In the genomic region with DNA sequence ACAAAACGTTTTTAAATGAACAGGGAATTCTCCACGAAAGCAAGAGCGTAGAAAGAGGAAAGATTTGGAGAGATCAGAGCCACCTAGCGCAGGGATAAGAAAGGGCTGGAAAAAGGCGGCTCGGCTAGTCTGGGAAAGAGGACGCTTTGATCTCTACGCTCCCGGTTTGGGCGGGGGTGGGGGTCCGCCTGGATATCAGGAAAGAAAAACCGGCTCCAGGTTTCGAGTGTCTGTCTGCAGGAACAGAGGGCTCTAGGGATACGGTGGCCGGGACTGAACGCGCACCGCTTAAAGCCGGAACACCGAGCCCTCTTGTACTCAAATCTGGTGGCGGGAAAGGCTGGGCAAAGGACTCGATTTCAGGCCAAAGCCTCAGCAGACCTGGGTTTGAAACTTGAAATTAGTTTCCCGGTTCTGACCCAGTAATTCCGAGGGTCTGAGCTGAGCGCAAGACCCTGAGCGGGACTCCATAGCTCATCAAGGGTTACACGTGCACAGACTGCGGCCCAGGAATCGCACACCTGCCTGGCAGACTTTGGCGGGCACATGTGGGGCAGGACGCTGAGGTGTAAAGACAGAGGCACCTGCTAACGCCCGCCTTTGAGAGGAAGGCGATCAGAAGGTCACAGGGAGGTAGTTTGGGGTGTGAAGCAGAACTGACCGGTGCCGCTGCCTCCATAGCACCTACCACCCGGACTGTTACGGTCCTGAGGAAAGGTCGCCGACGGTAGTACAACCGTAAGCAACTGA, we compare ENCODE assay signal across 8 mouse cellular contexts. TPM values are rescaled to one million over a fixed set of nuclear protein-coding genes. Genes with fewer than 3 reads are reported as not detected.
DNase-seq lines count a peak whose midpoint lies in the region; ATAC-seq lines count a peak whose summit lies in the region.

No protein-coding gene starts in this region.

- H3K9me3 ChIP-seq in forebrain, embryonic 11.5 days (ENCODE audit: control insufficient read depth, low read length): no peaks in the 10 kb centered on the region
- no peaks in the 10 kb centered on the region for H3K9me3 ChIP-seq in intestine, embryonic 14.5 days (ENCODE audit: control insufficient read depth, low read length)
- no peaks in the 10 kb centered on the region for H3K9me3 ChIP-seq in liver, embryonic 16.5 days (replicated peaks; ENCODE audit: control insufficient read depth, low read length)
- H3K9me3 ChIP-seq in neural tube, embryonic 14.5 days (ENCODE audit: control insufficient read depth, low read length): no peaks in the 10 kb centered on the region

- H3K4me1 ChIP-seq in forebrain, embryonic 11.5 days (replicated peaks; ENCODE audit: control insufficient read depth, insufficient read depth, low read length): peaks cover 14% of the 10 kb centered on the region
- H3K4me1 ChIP-seq in intestine, embryonic 14.5 days (replicated peaks; ENCODE audit: control insufficient read depth, insufficient read depth, low read length): peaks cover 34% of the 10 kb centered on the region
- H3K4me1 ChIP-seq in liver, embryonic 16.5 days (ENCODE audit: control insufficient read depth, low read depth, low read length): peaks cover 15% of the 10 kb centered on the region
- peaks cover 28% of the 10 kb centered on the region for H3K4me1 ChIP-seq in neural tube, embryonic 14.5 days (ENCODE audit: control insufficient read depth, insufficient read depth, low read length)

- peak overlapping the region; percentile 27; the same call in 1 of the 2 replicates for H3K9ac ChIP-seq in forebrain, embryonic 11.5 days (ENCODE audit: low read length)
- H3K9ac ChIP-seq in intestine, embryonic 14.5 days (ENCODE audit: low read length): peak overlapping the region; percentile 39; the same call in 1 of the 2 replicates
- peak overlapping the region; percentile 40; the same call in 1 of the 2 replicates for H3K9ac ChIP-seq in liver, embryonic 16.5 days (ENCODE audit: low read depth, low read length)
- H3K9ac ChIP-seq in neural tube, embryonic 14.5 days (replicated peaks; ENCODE audit: low read depth, low read length): peak overlapping the region; percentile 21

- peak overlapping the region; percentile 46 for H3K4me3 ChIP-seq in forebrain, embryonic 11.5 days (ENCODE audit: low read depth, low read length)
- peak overlapping the region; percentile 60 for H3K4me3 ChIP-seq in intestine, embryonic 14.5 days (ENCODE audit: low read depth, low read length)
- H3K4me3 ChIP-seq in liver, embryonic 16.5 days (ENCODE audit: low read depth, low read length): peak overlapping the region; percentile 61
- peak overlapping the region; percentile 40 for H3K4me3 ChIP-seq in neural tube, embryonic 14.5 days (ENCODE audit: low read depth, low read length)

- WGBS in forebrain, embryonic 11.5 days: 1% methylated on average over 42 of the region's 42 CpGs
- WGBS in intestine, embryonic 14.5 days: 4% methylated on average over 42 of the region's 42 CpGs
- 2% methylated on average over 42 of the region's 42 CpGs for WGBS in liver, embryonic 16.5 days (ENCODE audit: insufficient replicate concordance)
- 2% methylated on average over 42 of the region's 42 CpGs for WGBS in neural tube, embryonic 14.5 days

- ATAC-seq in forebrain, embryonic 11.5 days (replicated peaks; ENCODE audit: low FRiP score): no peak
- ATAC-seq in intestine, embryonic 14.5 days (replicated peaks; ENCODE audit: low FRiP score, low TSS enrichment, low read depth): no peak
- no peak for ATAC-seq in liver, embryonic 16.5 days (ENCODE audit: low read depth)
- no peak for ATAC-seq in neural tube, embryonic 14.5 days (ENCODE audit: low read depth)

- peaks cover 53% of the 10 kb centered on the region for H3K27me3 ChIP-seq in forebrain, embryonic 11.5 days (ENCODE audit: control insufficient read depth, insufficient read depth, low read length)
- H3K27me3 ChIP-seq in intestine, embryonic 14.5 days (replicated peaks; ENCODE audit: control insufficient read depth, insufficient read depth, low read length): peaks cover 54% of the 10 kb centered on the region
- peaks cover 81% of the 10 kb centered on the region for H3K27me3 ChIP-seq in liver, embryonic 16.5 days (ENCODE audit: control insufficient read depth, insufficient read depth, low read depth, low read length)
- peaks cover 53% of the 10 kb centered on the region for H3K27me3 ChIP-seq in neural tube, embryonic 14.5 days (ENCODE audit: control insufficient read depth, insufficient read depth, low read length)

- peak overlapping the region; percentile 99 for H3K4me2 ChIP-seq in forebrain, embryonic 11.5 days (ENCODE audit: low read depth, low read length, severe bottlenecking)
- H3K4me2 ChIP-seq in intestine, embryonic 14.5 days (ENCODE audit: low read length): peak overlapping the region; percentile 95
- H3K4me2 ChIP-seq in liver, embryonic 16.5 days (ENCODE audit: low read depth, low read length): peak overlapping the region; percentile 82
- peak overlapping the region; percentile 91 for H3K4me2 ChIP-seq in neural tube, embryonic 14.5 days (ENCODE audit: low read depth, low read length)

- peak; percentile 46 for DNase-seq in adrenal gland, adult 2 months
- no peak for DNase-seq in adrenal gland, adult 8-10 months
- DNase-seq in Muller cell, postnatal 12 days (ENCODE audit: inconsistent ontology term): peak; percentile 30
- peak; percentile 70 for DNase-seq in forebrain, embryonic 11.5 days (ENCODE audit: low spot score)
- DNase-seq in intestine, embryonic 14.5 days (ENCODE audit: low spot score): peak; percentile 83
- DNase-seq in thymus, postnatal 25 days: no peak

- H3K36me3 ChIP-seq in forebrain, embryonic 11.5 days (ENCODE audit: control insufficient read depth, insufficient read depth, low read length): no peaks in the 10 kb centered on the region
- H3K36me3 ChIP-seq in intestine, embryonic 14.5 days (ENCODE audit: control insufficient read depth, insufficient read depth, low read length): no peaks in the 10 kb centered on the region
- no peaks in the 10 kb centered on the region for H3K36me3 ChIP-seq in liver, embryonic 16.5 days (ENCODE audit: control insufficient read depth, insufficient read depth)
- H3K36me3 ChIP-seq in neural tube, embryonic 14.5 days (ENCODE audit: control insufficient read depth, insufficient read depth, low read length): no peaks in the 10 kb centered on the region

- no peak overlapping the region for H3K27ac ChIP-seq in forebrain, embryonic 11.5 days (ENCODE audit: low read depth, low read length)
- no peak overlapping the region for H3K27ac ChIP-seq in intestine, embryonic 14.5 days (ENCODE audit: low read depth)
- H3K27ac ChIP-seq in liver, embryonic 16.5 days (ENCODE audit: low read length): no peak overlapping the region
- no peak overlapping the region for H3K27ac ChIP-seq in neural tube, embryonic 14.5 days (ENCODE audit: low read depth, low read length)

RNA-seq across cellular contexts. Expression of gene Fam71a, which starts 19.6 kb away (rescaled TPM):
- not detected for total RNA-seq in adrenal gland, adult 2 months (2021)
- polyA plus RNA-seq in adrenal gland, adult 2 months (2012; rRNA removed): not detected in 2 replicates
- not detected for total RNA-seq in adrenal gland, adult 8-10 months (2022)
- polyA plus RNA-seq in forebrain, embryonic 11.5 days (2014; fragmentation: Nextera tagmentation; extraction: Ambion mirVana): not detected in 2 replicates
- polyA plus RNA-seq in intestine, embryonic 14.5 days (2014; fragmentation: Nextera tagmentation; extraction: Ambion mirVana): not detected in 2 replicates
- not detected in 2 replicates for polyA plus RNA-seq in liver, embryonic 16.5 days (2015; fragmentation: Nextera tagmentation; extraction: Ambion mirVana)
- polyA plus RNA-seq in neural tube, embryonic 14.5 days (2014; fragmentation: Nextera tagmentation; extraction: Ambion mirVana): not detected in 2 replicates

RNA-seq across cellular contexts. Expression of gene Atf3, which starts 33.6 kb away (rescaled TPM):
- 1 to 10 TPM; 3.0 to 3.6 TPM for total RNA-seq in adrenal gland, adult 2 months (2021)
- polyA plus RNA-seq in adrenal gland, adult 2 months (2012; rRNA removed): 1.1 and 2.8 TPM in 2 replicates
- total RNA-seq in adrenal gland, adult 8-10 months (2022): 1 to 10 TPM; 2.1 to 8.6 (median 3.2) TPM
- 2.0 and 2.4 TPM in 2 replicates for polyA plus RNA-seq in forebrain, embryonic 11.5 days (2014; fragmentation: Nextera tagmentation; extraction: Ambion mirVana)
- polyA plus RNA-seq in intestine, embryonic 14.5 days (2014; fragmentation: Nextera tagmentation; extraction: Ambion mirVana): 4.4 and 4.9 TPM in 2 replicates
- polyA plus RNA-seq in liver, embryonic 16.5 days (2015; fragmentation: Nextera tagmentation; extraction: Ambion mirVana): 1.5 and 1.9 TPM in 2 replicates
- 0.66 and 1.7 TPM in 2 replicates for polyA plus RNA-seq in neural tube, embryonic 14.5 days (2014; fragmentation: Nextera tagmentation; extraction: Ambion mirVana)

Comparison
In these comparisons a context has a peak if more than half of its experiments do, and no peak if none do; other contexts are left out.
1. DNase-seq: peak in adrenal gland, adult 2 months (single experiment), Muller cell, postnatal 12 days (single experiment), forebrain, embryonic 11.5 days (single experiment) and intestine, embryonic 14.5 days (single experiment); none in adrenal gland, adult 8-10 months (single experiment) and thymus, postnatal 25 days (single experiment).
2. Peak in every context shown above with its lines, with median percentiles within 50 percentile points of each other: H3K4me2 ChIP-seq, H3K4me3 ChIP-seq and H3K9ac ChIP-seq.